Mouse (Mus musculus) left cerebral cortex, adult 2 months (tissue): ENCODE measurements around the gene Rbm4. TPM values are rescaled to one million over a fixed set of nuclear protein-coding genes. Genes with fewer than 3 reads are reported as not detected.
"Not testable (repeated sequence)": the region's sequence is repeated elsewhere in the genome, so short reads cannot be mapped to it uniquely, and the experiment has no call there.

Experiments used
- DNase-seq, 2 experiments: peaks; one replicate each; pipeline ENCODE4 v3.0.0; 2021 to 2022; ENCODE audit warnings: low spot score in 2 of 2, mixed read lengths in 1 of 2; ENCODE audit errors: extremely low spot score in 1 of 2
- H3K27ac ChIP-seq: fragments of 200-600 bp; 2 replicates; pipeline ENCODE4 v1.8.1; 2022
- H3K4me3 ChIP-seq: fragments of 200-600 bp; 2 replicates; pipeline ENCODE4 v1.8.1; 2022
- CTCF ChIP-seq: fragments of 200-600 bp; IDR thresholded peaks from 2 replicates; pipeline ENCODE4 v1.8.1; 2022; ENCODE audit warnings: antibody characterized with exemption, mild to moderate bottlenecking, moderate library complexity
- intact Hi-C: fragments of 180-260 bp; cut with DNase I; formaldehyde crosslinking; loops from one replicate; pipeline ENCODE4 v1.15.1; 2025
- total RNA-seq, 2 experiments: library from RNA; stranded (reverse); gene quantifications; 2 replicates each; pipeline ENCODE4 v1.2.3; 2021

The Rbm4 gene
- total RNA-seq, 2 experiments from 2014 or later, result 93.1 to 112 TPM

- intact Hi-C loops, result no loop called here
- Histone ChIP-seq H3K4me3 (no peak overlapping the region), H3K27ac (no peak overlapping the region)
- DNase-seq, result no peak
- no peak for TF ChIP-seq CTCF
Observed at GRCm38 (mm10) chr19:4795929-4796328, 2.2 kb upstream of the Rbm4 start.

DNA sequence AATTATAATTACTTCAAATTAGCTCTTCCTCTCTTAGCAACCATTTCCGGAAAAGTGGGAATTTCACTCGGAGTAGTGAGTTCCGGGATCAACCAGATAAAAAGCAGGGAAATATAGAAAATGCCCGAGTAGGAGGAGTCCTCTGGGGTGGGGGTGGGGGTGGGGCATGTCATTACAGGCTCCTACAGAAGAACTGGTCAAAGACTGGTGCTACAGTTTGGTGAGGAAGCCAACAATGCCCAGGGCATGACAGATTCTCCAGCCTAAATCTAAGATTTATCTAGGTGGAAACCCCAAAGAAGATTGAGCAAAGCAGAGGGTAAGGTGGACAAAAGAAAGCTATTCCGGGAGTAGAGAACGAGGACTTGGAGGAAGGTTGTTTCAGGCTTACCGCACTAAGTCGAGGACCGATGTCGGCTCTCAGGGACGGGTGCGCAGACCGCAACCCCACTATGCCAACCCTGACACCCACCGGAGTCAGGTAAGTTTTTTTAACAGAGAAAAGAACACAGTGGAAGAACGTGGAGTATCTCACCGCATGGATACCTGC, 345 bp downstream of the Rbm4 start:
- TF ChIP-seq CTCF, result no peak
- intact Hi-C loops, result no loop called here
- peak overlapping the region; percentile 90 for H3K4me3 ChIP-seq
- H3K27ac ChIP-seq, result peak overlapping the region; percentile 83
- no peak for DNase-seq

DNA sequence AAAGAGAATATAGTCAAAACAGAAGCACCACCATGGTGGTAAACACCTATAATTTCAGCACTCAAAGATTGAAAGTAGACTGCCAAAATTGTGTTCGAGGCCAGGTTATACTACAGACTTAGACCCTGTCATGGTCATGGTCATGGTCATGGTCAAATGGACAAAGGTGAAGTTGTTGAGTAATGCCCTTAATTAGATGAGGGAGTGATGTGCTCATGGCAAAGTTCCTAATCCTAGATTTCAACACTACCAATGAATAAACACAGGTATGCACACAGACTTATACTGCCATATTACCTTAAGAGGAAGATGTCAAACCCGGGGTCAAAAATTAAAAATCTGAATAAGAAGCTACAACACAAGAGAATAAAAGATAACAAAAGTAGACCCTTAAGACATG, 7.4 kb downstream of the Rbm4 start:
- no peak for DNase-seq
- no peak for TF ChIP-seq CTCF
- H3K4me3 ChIP-seq, result no peak overlapping the region
- intact Hi-C loops, result no loop called here
- H3K27ac ChIP-seq, result no peak overlapping the region

GRCm38 (mm10) chr19:4785206-4785605, 8.5 kb downstream of the Rbm4 start:
- intact Hi-C loops, result no loop called here
- no peak overlapping the region for H3K27ac ChIP-seq
- no peak for TF ChIP-seq CTCF
- no peak for DNase-seq
- H3K4me3 ChIP-seq, result no peak overlapping the region

DNA sequence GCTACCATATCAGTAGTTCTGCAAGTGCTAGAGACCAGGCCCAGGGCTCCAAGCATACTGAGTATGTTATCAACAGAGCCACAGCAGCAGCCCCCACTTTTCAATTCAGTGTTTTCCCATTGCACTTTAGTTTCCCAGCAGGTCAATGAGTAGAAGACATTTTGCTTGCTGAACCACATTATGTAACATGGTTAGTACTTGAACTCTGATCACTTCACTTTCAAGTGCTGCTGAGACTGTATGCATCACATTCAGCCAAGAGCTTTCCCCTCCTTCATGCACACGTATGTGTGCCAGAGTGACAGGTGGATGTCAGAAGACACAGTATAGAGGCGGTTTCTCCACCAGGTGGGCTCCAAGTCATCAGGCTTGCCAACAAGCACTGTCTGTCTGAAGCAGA, 10.8 kb downstream of the Rbm4 start:
- Histone ChIP-seq H3K4me3 (no peak overlapping the region), H3K27ac (no peak overlapping the region)
- no peak for DNase-seq
- intact Hi-C loops, result no loop called here
- TF ChIP-seq CTCF, result no peak

GRCm38 (mm10) chr19:4772785-4773184, 20.9 kb downstream of the Rbm4 start:
- no peak overlapping the region for H3K27ac ChIP-seq
- H3K4me3 ChIP-seq, result no peak overlapping the region
- intact Hi-C loops, result no loop called here
- TF ChIP-seq CTCF, result no peak
- DNase-seq, result no peak

DNA sequence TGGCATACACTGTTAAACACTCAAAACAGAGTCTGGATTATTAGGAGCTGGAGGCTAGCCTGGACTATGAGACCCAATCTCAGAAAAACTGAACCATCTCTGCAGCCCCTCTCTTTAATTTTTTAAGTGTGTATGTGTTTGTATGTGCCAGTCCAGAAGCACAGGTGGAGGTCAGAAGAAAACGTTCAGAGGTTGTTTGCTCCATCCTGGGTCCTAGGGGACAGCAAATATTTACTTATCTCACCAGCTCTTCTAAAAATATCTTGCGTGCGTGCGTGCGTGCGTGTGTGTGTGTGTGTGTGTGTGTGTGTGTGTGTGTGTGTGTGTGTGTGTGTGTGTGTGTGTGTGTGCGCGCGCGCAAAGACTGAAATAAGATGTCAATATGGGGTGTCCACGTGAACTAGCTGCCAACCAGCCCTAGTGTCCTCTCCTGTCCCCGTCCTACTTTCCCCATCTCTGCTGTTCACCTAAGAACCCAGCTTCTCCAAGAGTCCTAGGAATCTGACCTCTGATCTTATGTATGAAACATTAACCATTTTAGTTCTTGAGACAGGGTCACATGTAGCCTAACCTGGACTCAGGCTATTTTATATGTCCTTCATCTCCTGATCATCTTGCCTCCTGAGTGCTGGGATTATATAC, 26.1 kb downstream of the Rbm4 start:
- TF ChIP-seq CTCF, result no peak
- Histone ChIP-seq H3K27ac (no peak overlapping the region), H3K4me3 (no peak overlapping the region)
- no peak for DNase-seq
- intact Hi-C loops, result no loop called here

GRCm38 (mm10) chr19:4762876-4763275, 30.8 kb downstream of the Rbm4 start:
- intact Hi-C loops, result no loop called here
- peak; percentile 12 for TF ChIP-seq CTCF
- DNase-seq, result no peak
- no peak overlapping the region for H3K4me3 ChIP-seq
- H3K27ac ChIP-seq, result no peak overlapping the region

DNA sequence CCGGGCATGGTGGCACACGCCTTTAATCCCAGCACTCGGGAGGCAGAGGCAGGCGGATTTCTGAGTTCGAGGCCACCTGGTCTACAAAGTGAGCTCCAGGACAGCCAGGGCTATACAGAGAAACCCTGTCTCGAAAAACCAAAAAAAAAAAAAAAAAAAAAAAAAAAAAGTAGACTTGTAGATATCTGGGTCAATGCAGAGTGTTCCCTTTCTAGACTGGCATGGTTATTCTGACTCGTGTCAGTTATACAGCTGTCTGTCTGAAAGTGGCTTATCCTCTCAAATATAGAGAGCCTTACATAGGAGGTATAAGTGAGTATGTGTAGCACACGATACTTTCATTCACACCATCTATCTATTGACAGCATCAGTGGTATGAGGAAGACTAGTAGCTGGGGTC, 33.2 kb downstream of the Rbm4 start:
- DNase-seq, intact Hi-C loops, H3K27ac ChIP-seq, H3K4me3 ChIP-seq: not testable (repeated sequence)

- no peak for TF ChIP-seq CTCF
- Histone ChIP-seq H3K27ac (peak overlapping the region; percentile 97), H3K4me3 (peak overlapping the region; percentile 71)
- DNase-seq, result no peak
- intact Hi-C loops, result loop anchor here (5.0 to 10.0 kb wide), 3 partner anchors 55 to 208 kb away; partner anchors contain the start of genes Gm21992, Mrpl11 and Rbm14
Observed at GRCm38 (mm10) chr19:4756921-4757320, 36.8 kb downstream of the Rbm4 start.

- peak within 1 kb of the TSS; percentile 71 for H3K4me3 ChIP-seq
- TF ChIP-seq CTCF, result no peak
- DNase-seq, result peak; percentile 97
- intact Hi-C loops, result loop anchor here (5.0 to 10.0 kb wide), 3 partner anchors 56 to 208 kb away; partner anchors contain the start of genes Gm21992, Mrpl11 and Rbm14
- H3K27ac ChIP-seq, result peak within 1 kb of the TSS; percentile 97
Observed at GRCm38 (mm10) chr19:4756193-4756911, 37.3 kb downstream of the Rbm4 start, which contains the start of gene Rbm4b. Rbm4b (plus strand) TSS chr19:4756497.

DNA sequence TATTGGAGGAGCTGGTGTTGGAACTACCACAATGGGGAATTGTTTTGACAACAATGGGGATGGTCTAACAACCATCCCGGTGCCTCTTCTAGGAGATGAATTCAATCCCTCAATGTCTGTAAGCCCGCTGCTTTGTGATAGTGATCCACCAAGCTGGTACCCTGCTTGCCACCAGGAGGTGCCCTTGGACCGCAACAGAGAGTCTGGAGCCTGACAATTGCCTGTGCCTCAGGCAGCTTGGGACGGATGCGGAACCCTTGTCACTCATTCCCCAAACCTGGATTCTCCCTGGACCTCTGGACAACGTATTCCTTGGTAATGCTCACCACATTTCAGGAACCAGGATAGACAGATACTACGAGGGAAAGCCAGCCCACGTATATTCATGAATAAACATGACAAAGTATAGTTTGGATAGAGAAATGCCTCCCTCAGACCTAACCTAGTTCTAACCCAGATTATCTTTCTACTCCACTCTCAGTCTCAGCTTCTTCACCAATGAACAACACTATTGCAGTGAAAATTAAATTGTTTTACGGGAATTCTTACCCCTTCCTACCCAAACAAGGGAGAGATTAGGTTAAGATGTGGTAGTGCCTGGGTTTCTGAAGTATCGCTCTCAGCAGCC, 38.0 kb downstream of the Rbm4 start:
- intact Hi-C loops, result loop anchor here (2.0 to 10.0 kb wide), 4 partner anchors 57 to 209 kb away; partner anchors contain the start of genes Bbs1, Gm21992, Mrpl11 and Rbm14
- peak; percentile 85 for DNase-seq

More for the DNA sequence above, 38.0 kb downstream of the Rbm4 start:
- peak; percentile 90 for TF ChIP-seq CTCF
- Histone ChIP-seq H3K27ac (peak overlapping the region; percentile 97), H3K4me3 (peak overlapping the region; percentile 71)
